Mouse (Mus musculus) lung, postnatal 14 days (tissue): Measurements from ENCODE around the gene Zmat3.
A peak's percentile ranks its signal among the peaks of the same experiment; 100 is the strongest.

Source experiments
- DNase-seq: peaks from one replicate; pipeline ENCODE4 v3.0.0; 2021

Zmat3 gene

GRCm38 (mm10) chr3:32367516-32367915 is 1.7 kb upstream of the Zmat3 start:
- no peak for DNase-seq

- peak; percentile 4 for DNase-seq
Observed at GRCm38 (mm10) chr3:32366246-32366734, 476 bp upstream of the Zmat3 start.

- DNase-seq: no peak
Observed at GRCm38 (mm10) chr3:32364841-32365545, 821 bp downstream of the Zmat3 start.

- DNase-seq: no peak
Observed at GRCm38 (mm10) chr3:32364195-32364594, 1.6 kb downstream of the Zmat3 start.

DNA sequence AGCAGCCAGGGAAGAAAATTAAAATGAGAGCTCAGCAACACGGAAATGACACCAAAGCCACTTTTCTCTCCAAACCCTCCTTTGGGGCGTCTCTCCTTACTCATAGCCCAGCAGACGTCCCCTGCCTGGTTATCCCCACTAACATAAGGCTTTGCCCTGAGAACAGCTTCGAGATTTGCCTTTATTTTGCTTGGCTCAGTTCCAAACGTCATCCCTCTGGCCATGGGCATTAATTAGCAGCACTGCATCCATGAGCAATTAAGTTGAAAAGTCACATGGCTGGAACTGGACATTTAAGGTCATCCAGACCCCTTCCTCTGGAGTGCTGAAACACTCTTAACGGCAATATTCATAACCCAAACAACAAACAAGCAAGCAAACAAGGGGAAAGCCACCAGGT is 4.6 kb downstream of the Zmat3 start:
- DNase-seq: no peak

GRCm38 (mm10) chr3:32347881-32348280 is 17.9 kb downstream of the Zmat3 start:
- peak; percentile 11 for DNase-seq

DNA sequence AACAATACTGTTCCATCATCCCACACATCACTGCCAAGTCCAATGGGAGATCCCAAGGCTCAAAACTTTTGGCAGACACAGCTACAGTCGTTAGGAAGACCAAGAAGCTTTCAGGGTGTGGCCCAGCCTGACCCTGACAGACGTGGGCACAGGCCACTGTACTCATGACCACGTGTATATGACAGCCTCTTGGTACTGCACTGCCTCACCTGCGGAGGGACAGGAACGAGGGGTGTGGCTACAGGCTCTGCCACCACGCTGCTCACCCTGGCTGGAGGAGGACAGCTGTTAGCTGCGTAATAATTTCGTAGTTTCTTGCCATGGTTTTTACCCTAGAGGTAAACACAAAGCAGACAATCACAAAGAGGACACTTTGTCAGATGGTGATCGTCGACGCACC is 20.6 kb downstream of the Zmat3 start:
- no peak for DNase-seq

DNA sequence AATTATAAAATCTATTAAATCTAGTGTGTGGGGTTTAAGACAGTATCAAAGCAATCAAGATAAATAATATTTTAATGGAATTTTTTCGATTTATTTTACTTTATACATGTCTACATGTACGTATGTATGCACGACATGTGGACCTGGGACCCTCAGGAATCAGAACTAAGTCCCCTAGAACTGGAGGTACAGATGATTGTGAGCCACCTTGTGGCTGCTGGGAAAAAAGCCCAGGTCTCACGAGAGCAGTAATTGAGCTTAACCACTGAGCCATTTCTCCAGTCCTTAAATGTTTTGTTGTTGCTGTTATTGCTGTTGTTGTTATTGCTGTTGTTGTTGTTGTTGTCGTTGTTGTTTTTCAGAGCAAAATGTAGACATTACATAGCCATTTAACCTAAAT is 21.0 kb downstream of the Zmat3 start:
- DNase-seq: no peak

- DNase-seq: no peak
Observed at GRCm38 (mm10) chr3:32343371-32343770, 22.4 kb downstream of the Zmat3 start.

DNA sequence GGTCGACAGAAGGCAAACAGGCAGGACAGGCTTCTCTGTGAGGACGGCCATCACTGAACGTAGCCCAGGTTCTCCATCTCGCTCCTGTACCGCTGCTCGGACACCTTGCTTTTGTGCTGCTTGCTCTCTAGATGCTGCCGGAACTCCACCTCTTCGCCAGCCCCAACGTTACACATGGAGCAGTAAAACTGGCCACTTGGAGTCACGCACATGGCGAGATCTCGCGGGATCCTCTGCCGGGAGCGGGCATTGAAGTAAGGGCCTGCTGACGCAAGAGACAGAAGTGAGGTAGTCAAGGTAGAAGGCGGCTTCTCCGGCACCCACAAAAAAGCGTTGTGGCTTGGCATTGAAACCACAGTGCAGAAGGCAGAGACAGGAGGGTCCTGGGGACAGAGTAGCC is 24.4 kb downstream of the Zmat3 start:
- no peak for DNase-seq

DNA sequence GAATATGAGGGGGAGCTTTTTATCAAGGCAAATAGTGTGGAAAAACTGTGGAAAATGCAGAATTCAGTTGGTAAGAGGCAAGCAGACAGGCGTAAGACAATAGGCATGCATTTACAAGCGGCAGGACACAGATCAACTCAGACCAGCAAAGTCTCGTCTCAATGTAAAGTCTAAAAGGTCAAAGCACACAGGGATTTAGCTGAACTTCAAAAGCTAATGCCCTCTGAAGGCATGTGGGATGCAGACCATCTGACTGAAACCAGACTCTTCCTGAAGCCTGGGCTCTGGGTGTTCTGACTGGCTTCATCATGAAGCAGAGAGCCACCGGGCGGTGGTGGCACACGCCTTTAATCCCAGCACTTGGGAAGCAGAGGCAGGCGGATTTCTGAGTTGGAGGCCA is 27.6 kb downstream of the Zmat3 start:
- no peak for DNase-seq

- no peak for DNase-seq
Observed at GRCm38 (mm10) chr3:32337770-32338169, 28.0 kb downstream of the Zmat3 start.

- DNase-seq: peak; percentile 73
Observed at GRCm38 (mm10) chr3:32334901-32335300, 30.9 kb downstream of the Zmat3 start.

GRCm38 (mm10) chr3:32333456-32334086 is 32.2 kb downstream of the Zmat3 start:
- DNase-seq: peak; percentile 84

DNA sequence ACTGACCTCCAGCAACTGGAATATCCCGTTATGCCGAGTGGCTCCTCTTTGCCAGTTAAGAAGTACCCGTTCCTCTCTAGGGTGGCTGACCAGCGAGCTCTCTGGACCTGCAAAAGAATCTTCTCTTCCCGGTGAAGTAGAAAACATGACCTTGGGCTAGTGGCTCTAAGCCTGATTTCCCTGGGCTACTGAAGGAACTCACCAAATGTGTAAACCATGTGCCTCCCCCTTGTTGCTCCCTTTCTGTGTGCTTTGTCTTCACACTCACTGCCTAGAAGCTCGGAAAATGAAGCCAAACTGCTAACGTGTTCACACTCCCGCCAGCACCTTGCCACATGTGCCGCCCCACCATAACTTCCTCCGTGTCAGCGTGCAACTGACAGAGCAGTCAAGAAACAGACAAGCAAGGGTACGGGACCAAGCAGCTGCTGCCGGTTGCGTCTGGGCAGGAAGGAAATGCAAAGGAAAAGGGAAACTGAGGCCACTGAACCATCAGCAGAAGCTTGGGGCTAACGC is 47.9 kb downstream of the Zmat3 start:
- no peak for DNase-seq

- DNase-seq: peak; percentile 61
Observed at GRCm38 (mm10) chr3:32317165-32317900, 48.5 kb downstream of the Zmat3 start.

- no peak for DNase-seq
Observed at GRCm38 (mm10) chr3:32314746-32315145, 51.1 kb downstream of the Zmat3 start.

- DNase-seq: no peak
Observed at GRCm38 (mm10) chr3:32304171-32304570, 61.6 kb downstream of the Zmat3 start.

DNA sequence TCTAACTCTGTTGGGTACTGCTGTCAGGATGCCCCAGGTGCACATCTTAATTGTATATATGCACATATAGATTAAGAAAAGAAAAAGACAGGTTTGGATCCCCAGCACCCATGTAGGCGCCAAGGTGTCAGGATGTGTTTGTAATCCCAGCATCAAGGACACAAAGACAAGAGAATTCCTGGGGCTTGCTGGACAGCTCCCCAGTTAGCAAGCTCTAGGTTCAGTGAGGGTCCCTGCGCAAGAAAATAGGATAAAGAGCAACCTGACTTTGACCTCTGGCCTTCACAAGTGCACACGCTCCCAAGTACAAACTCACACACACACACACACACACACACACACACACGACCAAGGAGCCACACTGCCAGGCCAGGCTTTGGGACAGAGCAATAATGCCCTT is 73.8 kb downstream of the Zmat3 start:
- no peak for DNase-seq
